Mouse (Mus musculus) heart, embryonic 14.5 days (tissue): ENCODE data around the gene Tbx1. TPM values are rescaled to one million over a fixed set of nuclear protein-coding genes. Genes with fewer than 3 reads are reported as not detected.

Experiments
- ATAC-seq: fragments of 200-750 bp; cut with Nextera tagmentation; 2 replicates; pipeline ENCODE4 v1.8.0; 2017; ENCODE audit warnings: low read depth, moderate TSS enrichment; ENCODE audit not compliant: insufficient number of reproducible peaks, insufficient read depth, low FRiP score
- H3K27ac ChIP-seq, 2 experiments: fragments of 200-500 bp in 1 of 2; fragments of 300-500 bp in 1 of 2; sonication (generic) in 1 of 2; replicated peaks in 1 of 2; 2 replicates each; pipeline ENCODE4 v1.5.1; 2012 to 2014; ENCODE audit warnings: low read depth in 2 of 2, low read length in 2 of 2, control low read depth in 1 of 2, mild to moderate bottlenecking in 1 of 2, mixed read lengths in 1 of 2; ENCODE audit not compliant: control insufficient read depth in 1 of 2, insufficient read depth in 1 of 2
- H3K27me3 ChIP-seq: fragments of 300-500 bp; sonication (generic); 2 replicates; pipeline ENCODE4 v1.6.1; 2014; ENCODE audit warnings: mild to moderate bottlenecking, low read length, control low read depth; ENCODE audit not compliant: control insufficient read depth, insufficient read depth
- H3K36me3 ChIP-seq: fragments of 300-500 bp; sonication (generic); 2 replicates; pipeline ENCODE4 v1.6.1; 2014; ENCODE audit warnings: mild to moderate bottlenecking, control low read depth, low read length, mixed read lengths; ENCODE audit not compliant: control insufficient read depth, insufficient read depth
- H3K4me1 ChIP-seq, 2 experiments: fragments of 200-500 bp in 1 of 2; fragments of 300-500 bp in 1 of 2; sonication (generic) in 1 of 2; 2 replicates each; pipeline ENCODE4 v1.6.1; 2012 to 2014; ENCODE audit warnings: low read length in 2 of 2, control low read depth in 1 of 2, mixed read lengths in 1 of 2; ENCODE audit not compliant: control insufficient read depth in 2 of 2, insufficient read depth in 2 of 2
- H3K4me2 ChIP-seq: fragments of 300-500 bp; sonication (generic); 2 replicates; pipeline ENCODE4 v1.6.1; 2014; ENCODE audit warnings: mild to moderate bottlenecking, low read length
- H3K4me3 ChIP-seq, 2 experiments: fragments of 200-500 bp in 1 of 2; fragments of 300-500 bp in 1 of 2; sonication (generic) in 1 of 2; 2 replicates each; pipeline ENCODE4 v1.5.1; 2012 to 2014; ENCODE audit warnings: low read length in 2 of 2, mild to moderate bottlenecking in 2 of 2, control low read depth in 1 of 2, low read depth in 1 of 2, moderate library complexity in 1 of 2; ENCODE audit not compliant: control insufficient read depth in 1 of 2, insufficient read depth in 1 of 2
- H3K9ac ChIP-seq: fragments of 300-500 bp; sonication (generic); 2 replicates; pipeline ENCODE4 v1.6.1; 2014; ENCODE audit warnings: mild to moderate bottlenecking, low read length
- H3K9me3 ChIP-seq: fragments of 300-500 bp; sonication (generic); 2 replicates; pipeline ENCODE4 v1.6.1; 2016; ENCODE audit warnings: low read length, control low read depth; ENCODE audit not compliant: control insufficient read depth
- WGBS: fragments of 180-500 bp; shearing (Covaris S2); extraction: QIAGEN DNeasy Blood & Tissue Kit; methylation state at CpG from one replicate; pipeline ENCODE4 v1.1.7; 2014; 5-methylcytosine and 5-hydroxymethylcytosine counted together
- polyA plus RNA-seq: library from polyadenylated mRNA; unstranded; fragments of >200 nt; fragmentation: Nextera tagmentation; extraction: Ambion mirVana; gene quantifications from 2 replicates; pipeline ENCODE4 v1.2.1, GENCODE M21; 2014

Tbx1 gene
- polyA plus RNA-seq, 1 experiment from 2014 or later: 0.80 TPM

GRCm38 (mm10) chr16:18586076-18586905 lies 4.2 kb downstream of the Tbx1 start:
- peak overlapping the region; percentile 38 for H3K9ac ChIP-seq
- H3K4me1 ChIP-seq: peaks cover 15 to 46% of the 10 kb centered on the region in 2 experiments; a peak in 3 of 4 replicates
- no peaks in the 10 kb centered on the region for H3K36me3 ChIP-seq
- 3% methylated on average over 80 of the region's 83 CpGs for WGBS
- ATAC-seq: no peak
- H3K4me2 ChIP-seq: peak overlapping the region; percentile 76
- no peak overlapping the region for H3K27ac ChIP-seq
- peak overlapping the region; percentile 25 to 44 for H3K4me3 ChIP-seq
- H3K27me3 ChIP-seq: peaks cover 100% of the 10 kb centered on the region
- no peaks in the 10 kb centered on the region for H3K9me3 ChIP-seq

GRCm38 (mm10) chr16:18585676-18586075 lies 4.8 kb downstream of the Tbx1 start:
- Histone ChIP-seq H3K4me2 (peak overlapping the region; percentile 76; the same call in 1 of the 2 replicates), H3K27ac (no peak overlapping the region), H3K4me1 (peaks cover 12 to 44% of the 10 kb centered on the region in 2 experiments; a peak in 3 of 4 replicates), H3K9me3 (no peaks in the 10 kb centered on the region), H3K9ac (0 out of 2 replicates have a peak overlapping the region, but pooled peaks have one; percentile 12), H3K4me3 (peak overlapping the region in 1 of 2 experiments; percentile 44; a peak in 2 of 4 replicates), H3K36me3 (no peaks in the 10 kb centered on the region), H3K27me3 (peaks cover 100% of the 10 kb centered on the region)
- ATAC-seq: no peak
- WGBS: 17% methylated on average over 10 of the region's 10 CpGs

- H3K36me3 ChIP-seq: no peaks in the 10 kb centered on the region
- ATAC-seq: no peak
- H3K4me3 ChIP-seq: no peak overlapping the region
- H3K9ac ChIP-seq: no peak overlapping the region
- H3K4me2 ChIP-seq: no peak overlapping the region
- H3K9me3 ChIP-seq: no peaks in the 10 kb centered on the region
- H3K27me3 ChIP-seq: peaks cover 100% of the 10 kb centered on the region
- H3K27ac ChIP-seq: no peak overlapping the region
- 39% methylated on average over 10 of the region's 10 CpGs for WGBS
- peaks cover 7 to 38% of the 10 kb centered on the region in 2 experiments; a peak in 3 of 4 replicates for H3K4me1 ChIP-seq
Observed at GRCm38 (mm10) chr16:18584901-18585510, 5.5 kb downstream of the Tbx1 start.

GRCm38 (mm10) chr16:18583673-18584357 lies 6.7 kb downstream of the Tbx1 start:
- H3K36me3 ChIP-seq: no peaks in the 10 kb centered on the region
- WGBS: 49% methylated on average over 10 of the region's 10 CpGs
- H3K4me2 ChIP-seq: no peak overlapping the region
- no peak for ATAC-seq
- H3K27me3 ChIP-seq: peaks cover 98% of the 10 kb centered on the region
- H3K4me3 ChIP-seq: no peak overlapping the region
- H3K9me3 ChIP-seq: no peaks in the 10 kb centered on the region
- H3K4me1 ChIP-seq: peaks cover 7 to 34% of the 10 kb centered on the region in 2 experiments; a peak in 3 of 4 replicates
- no peak overlapping the region for H3K9ac ChIP-seq
- no peak overlapping the region for H3K27ac ChIP-seq

- Histone ChIP-seq H3K4me2 (no peak overlapping the region), H3K27ac (no peak overlapping the region), H3K4me3 (no peak overlapping the region), H3K9me3 (no peaks in the 10 kb centered on the region), H3K4me1 (peaks cover 7 to 32% of the 10 kb centered on the region in 2 experiments; a peak in 3 of 4 replicates), H3K36me3 (no peaks in the 10 kb centered on the region), H3K9ac (no peak overlapping the region), H3K27me3 (peaks cover 97% of the 10 kb centered on the region)
- WGBS: 35% methylated on average over 10 of the region's 10 CpGs
- no peak for ATAC-seq
Observed at GRCm38 (mm10) chr16:18583169-18583568, 7.3 kb downstream of the Tbx1 start.

GRCm38 (mm10) chr16:18582426-18583148 lies 7.9 kb downstream of the Tbx1 start:
- peak overlapping the region; percentile 33 to 45 for H3K4me3 ChIP-seq
- 3% methylated on average over 66 of the region's 67 CpGs for WGBS
- no peak overlapping the region for H3K9ac ChIP-seq
- no peaks in the 10 kb centered on the region for H3K36me3 ChIP-seq
- H3K27me3 ChIP-seq: peaks cover 97% of the 10 kb centered on the region
- no peaks in the 10 kb centered on the region for H3K9me3 ChIP-seq
- peaks cover 7 to 26% of the 10 kb centered on the region in 2 experiments; a peak in 3 of 4 replicates for H3K4me1 ChIP-seq
- H3K27ac ChIP-seq: no peak overlapping the region
- peak overlapping the region; percentile 68 for H3K4me2 ChIP-seq
- ATAC-seq: no peak
